Mouse (Mus musculus) embryo, embryonic 10 days (tissue): Measurements from ENCODE around the gene Pus3.

Experiments
- DNase-seq: peaks from one replicate; pipeline ENCODE4 v3.0.0-alpha.2; 2015; ENCODE audit warnings: low spot score

The Pus3 gene

GRCm38 (mm10) chr9:35558257-35559008, at the start of gene Pus3, which contains the start of gene Ddx25:
Gene Pus3, plus strand, starts transcription at chr9:35558595.
Gene Ddx25, minus strand, starts transcription at chr9:35558528.
- peak; percentile 69 for DNase-seq

GRCm38 (mm10) chr9:35513900-35514299, 44.5 kb upstream of the Pus3 start:
- no peak for DNase-seq

- no peak for DNase-seq
These were observed 42.2 kb upstream of the Pus3 start for GRCm38 (mm10) chr9:35516182-35516581.

GRCm38 (mm10) chr9:35516711-35517110, 41.7 kb upstream of the Pus3 start:
- no peak for DNase-seq

GRCm38 (mm10) chr9:35518169-35518568, 40.2 kb upstream of the Pus3 start, which contains the start of gene Gm1113:
Gene Gm1113, minus strand, starts transcription at chr9:35518269.
- no peak for DNase-seq

GRCm38 (mm10) chr9:35520631-35521348, 37.6 kb upstream of the Pus3 start:
- DNase-seq, result no peak

- DNase-seq, result no peak
These were observed 36.2 kb upstream of the Pus3 start for GRCm38 (mm10) chr9:35522241-35522640.

GRCm38 (mm10) chr9:35522821-35523515, 35.4 kb upstream of the Pus3 start:
- DNase-seq, result no peak

GRCm38 (mm10) chr9:35523541-35523940, 34.9 kb upstream of the Pus3 start:
- peak; percentile 60 for DNase-seq

- DNase-seq, result peak; percentile 88
These were observed 34.4 kb upstream of the Pus3 start for GRCm38 (mm10) chr9:35523941-35524411.

GRCm38 (mm10) chr9:35529141-35529540, 29.3 kb upstream of the Pus3 start:
- no peak for DNase-seq

GRCm38 (mm10) chr9:35529796-35530195, 28.6 kb upstream of the Pus3 start:
- peak; percentile 67 for DNase-seq

GRCm38 (mm10) chr9:35533266-35533665, 25.1 kb upstream of the Pus3 start:
- DNase-seq, result no peak

- peak; percentile 88 for DNase-seq
These were observed 23.3 kb upstream of the Pus3 start for GRCm38 (mm10) chr9:35535110-35535509.

- no peak for DNase-seq
These were observed 22.5 kb upstream of the Pus3 start for GRCm38 (mm10) chr9:35535876-35536275.

GRCm38 (mm10) chr9:35539001-35539750, 19.2 kb upstream of the Pus3 start:
- DNase-seq, result no peak

- no peak for DNase-seq
These were observed 17.4 kb upstream of the Pus3 start for GRCm38 (mm10) chr9:35541024-35541423.

- peak; percentile 88 for DNase-seq
These were observed 16.9 kb upstream of the Pus3 start for GRCm38 (mm10) chr9:35541488-35541887.

GRCm38 (mm10) chr9:35541941-35542340, 16.5 kb upstream of the Pus3 start:
- no peak for DNase-seq

GRCm38 (mm10) chr9:35543099-35543860, 15.1 kb upstream of the Pus3 start:
- no peak for DNase-seq

- no peak for DNase-seq
These were observed 13.7 kb upstream of the Pus3 start for GRCm38 (mm10) chr9:35544666-35545065.
